In genomic region chr17:85618359-85619112, GRCm38 (mm10) we compare ENCODE assay signal across 11 mouse cellular contexts. TPM values are rescaled to one million over a fixed set of nuclear protein-coding genes. Genes with fewer than 3 reads are reported as not detected.
DNase-seq lines count a peak whose midpoint lies in the region; ATAC-seq lines count a peak whose summit lies in the region.
"Had no signal": no experiment of that assay in that cellular context is flagged by ENCODE, and none has a peak within 500 bp of the region (broad histone marks: within the 10 kb centered on the region; RNA-seq: fewer than 3 reads in every experiment).

No protein-coding gene starts in this region.

- H3K9ac ChIP-seq in lung, embryonic 16.5 days (ENCODE audit: low read length), result no peak overlapping the region
- no peak overlapping the region for H3K9ac ChIP-seq in limb, embryonic 11.5 days (ENCODE audit: low read length)
- no peak overlapping the region for H3K9ac ChIP-seq in stomach, embryonic 16.5 days (ENCODE audit: low read length)

- no peaks in the 10 kb centered on the region for H3K9me3 ChIP-seq in lung, embryonic 16.5 days (ENCODE audit: control insufficient read depth, low read length)
- no peaks in the 10 kb centered on the region for H3K9me3 ChIP-seq in limb, embryonic 11.5 days (ENCODE audit: control insufficient read depth, low read length)
- no peaks in the 10 kb centered on the region for H3K9me3 ChIP-seq in stomach, embryonic 16.5 days (replicated peaks; ENCODE audit: control insufficient read depth, low read length)

- no peaks in the 10 kb centered on the region for H3K36me3 ChIP-seq in lung, embryonic 16.5 days (ENCODE audit: control insufficient read depth, insufficient read depth, low read length)
- no peaks in the 10 kb centered on the region for H3K36me3 ChIP-seq in limb, embryonic 11.5 days (ENCODE audit: control insufficient read depth, insufficient read depth, low read length)
- no peaks in the 10 kb centered on the region for H3K36me3 ChIP-seq in stomach, embryonic 16.5 days (ENCODE audit: control insufficient read depth, insufficient read depth, low read length)

- H3K27ac ChIP-seq in lung, embryonic 16.5 days (ENCODE audit: low read length), result no peak overlapping the region
- no peak overlapping the region for H3K27ac ChIP-seq in limb, embryonic 11.5 days (replicated peaks; ENCODE audit: low read depth, low read length)
- no peak overlapping the region for H3K27ac ChIP-seq in stomach, embryonic 16.5 days (ENCODE audit: low read length)
- H3K27ac ChIP-seq: macrophage had no signal

- peak overlapping the region; percentile 35 for H3K4me3 ChIP-seq in lung, embryonic 16.5 days (ENCODE audit: low read length)
- peak overlapping the region; percentile 12 for H3K4me3 ChIP-seq in limb, embryonic 11.5 days (ENCODE audit: low read depth, low read length)
- peak overlapping the region; percentile 24 for H3K4me3 ChIP-seq in stomach, embryonic 16.5 days (replicated peaks; ENCODE audit: low read length)

- ATAC-seq in lung, embryonic 16.5 days (ENCODE audit: low read depth), result no peak
- no peak for ATAC-seq in limb, embryonic 11.5 days (ENCODE audit: insufficient number of reproducible peaks, low FRiP score, low TSS enrichment, low read depth)
- ATAC-seq in stomach, embryonic 16.5 days (ENCODE audit: insufficient read depth, low FRiP score), result no peak

- peaks cover 100% of the 10 kb centered on the region for H3K27me3 ChIP-seq in lung, embryonic 16.5 days (ENCODE audit: control insufficient read depth, insufficient read depth, low read depth, low read length)
- H3K27me3 ChIP-seq in limb, embryonic 11.5 days (ENCODE audit: control insufficient read depth, insufficient read depth, low read length), result peaks cover 100% of the 10 kb centered on the region
- H3K27me3 ChIP-seq in stomach, embryonic 16.5 days (ENCODE audit: control insufficient read depth, insufficient read depth, low read length), result peaks cover 98% of the 10 kb centered on the region

- H3K4me1 ChIP-seq in lung, embryonic 16.5 days (replicated peaks; ENCODE audit: control insufficient read depth, insufficient read depth, low read length), result peaks cover 8% of the 10 kb centered on the region
- peaks cover 7% of the 10 kb centered on the region; the same call in 1 of the 2 replicates for H3K4me1 ChIP-seq in limb, embryonic 11.5 days (ENCODE audit: control insufficient read depth, insufficient read depth, low read length)
- H3K4me1 ChIP-seq in stomach, embryonic 16.5 days (ENCODE audit: control insufficient read depth, insufficient read depth, low read length), result peaks cover 10% of the 10 kb centered on the region

- DNase-seq in embryo, embryonic 11 days, result peak; percentile 40
- DNase-seq in embryo, embryonic 10 days (ENCODE audit: low spot score), result no peak
- no peak for DNase-seq in lung, postnatal 36 days
- DNase-seq in limb, embryonic 11.5 days (ENCODE audit: low spot score), result no peak
- no peak for DNase-seq in right cerebral cortex, postnatal 4 days
- DNase-seq in ovary, postnatal 14 days (ENCODE audit: low spot score), result no peak
- DNase-seq: cerebellum, adult 9-11 months; right cerebral cortex, adult 18-20 months had no signal

- WGBS in lung, embryonic 16.5 days, result under 1% methylated on average over 31 of the region's 34 CpGs
- WGBS in limb, embryonic 11.5 days, result under 1% methylated on average over 28 of the region's 34 CpGs
- WGBS in stomach, embryonic 16.5 days, result 2% methylated on average over 34 of the region's 34 CpGs

- peak overlapping the region; percentile 42 for H3K4me2 ChIP-seq in lung, embryonic 16.5 days (ENCODE audit: low read depth, low read length)
- peak overlapping the region; percentile 21 for H3K4me2 ChIP-seq in limb, embryonic 11.5 days (ENCODE audit: low read depth, severe bottlenecking)
- peak overlapping the region; percentile 45 for H3K4me2 ChIP-seq in stomach, embryonic 16.5 days (ENCODE audit: low read depth, low read length)

RNA-seq across cellular contexts. Expression of gene Six3, which starts 5.1 kb away (rescaled TPM):
- not detected in 2 replicates for polyA plus RNA-seq in lung, embryonic 16.5 days (2015; fragmentation: Nextera tagmentation; extraction: Ambion mirVana)
- not detected in 2 replicates for polyA plus RNA-seq in limb, embryonic 11.5 days (2014; fragmentation: Nextera tagmentation; extraction: Ambion mirVana)
- polyA plus RNA-seq in stomach, embryonic 16.5 days (2015; fragmentation: Nextera tagmentation; extraction: Ambion mirVana), result not detected in 2 replicates
- polyA plus RNA-seq: macrophage had no signal
